Mouse (Mus musculus) hindbrain, embryonic 13.5 days (tissue): ENCODE data around the gene Bicra. TPM values are rescaled to one million over a fixed set of nuclear protein-coding genes. Genes with fewer than 3 reads are reported as not detected.

ENCODE experiments used
- ATAC-seq: fragments of 200-750 bp; cut with Nextera tagmentation; 2 replicates; pipeline ENCODE4 v1.8.0; 2017; ENCODE audit warnings: moderate TSS enrichment; ENCODE audit not compliant: low FRiP score
- H3K27ac ChIP-seq: fragments of 300-500 bp; sonication (generic); 2 replicates; pipeline ENCODE4 v1.5.1; 2015; ENCODE audit warnings: inconsistent platforms, mild to moderate bottlenecking, moderate library complexity
- H3K27me3 ChIP-seq: fragments of 300-500 bp; sonication (generic); 2 replicates; pipeline ENCODE4 v1.6.1; 2015; ENCODE audit warnings: mild to moderate bottlenecking, inconsistent platforms
- H3K36me3 ChIP-seq: fragments of 300-500 bp; sonication (generic); 2 replicates; pipeline ENCODE4 v1.6.1; 2015; ENCODE audit warnings: mild to moderate bottlenecking, inconsistent platforms
- H3K4me1 ChIP-seq: fragments of 300-500 bp; sonication (generic); replicated peaks from 2 replicates; pipeline ENCODE4 v1.6.1; 2015; ENCODE audit warnings: inconsistent platforms
- H3K4me2 ChIP-seq: fragments of 300-500 bp; sonication (generic); 2 replicates; pipeline ENCODE4 v1.6.1; 2015; ENCODE audit warnings: inconsistent platforms, mild to moderate bottlenecking, moderate library complexity
- H3K4me3 ChIP-seq: fragments of 300-500 bp; sonication (generic); 2 replicates; pipeline ENCODE4 v1.5.1; 2015; ENCODE audit warnings: mild to moderate bottlenecking, inconsistent platforms
- H3K9ac ChIP-seq: fragments of 300-500 bp; sonication (generic); 2 replicates; pipeline ENCODE4 v1.6.1; 2015; ENCODE audit warnings: mild to moderate bottlenecking, inconsistent platforms
- H3K9me3 ChIP-seq: fragments of 300-500 bp; sonication (generic); 2 replicates; pipeline ENCODE4 v1.6.1; 2016; ENCODE audit warnings: inconsistent platforms
- WGBS: fragments of 180-500 bp; shearing (Covaris S2); methylation state at CpG from one replicate; pipeline ENCODE4 v1.1.7; 2015; 5-methylcytosine and 5-hydroxymethylcytosine counted together
- polyA plus RNA-seq: library from polyadenylated mRNA; unstranded; fragments of >200 nt; fragmentation: Nextera tagmentation; extraction: Ambion mirVana; gene quantifications from 2 replicates; pipeline ENCODE4 v1.2.1, GENCODE M21; 2015

Bicra gene
- polyA plus RNA-seq, 1 experiment from 2014 or later, result 8.2 TPM

DNA sequence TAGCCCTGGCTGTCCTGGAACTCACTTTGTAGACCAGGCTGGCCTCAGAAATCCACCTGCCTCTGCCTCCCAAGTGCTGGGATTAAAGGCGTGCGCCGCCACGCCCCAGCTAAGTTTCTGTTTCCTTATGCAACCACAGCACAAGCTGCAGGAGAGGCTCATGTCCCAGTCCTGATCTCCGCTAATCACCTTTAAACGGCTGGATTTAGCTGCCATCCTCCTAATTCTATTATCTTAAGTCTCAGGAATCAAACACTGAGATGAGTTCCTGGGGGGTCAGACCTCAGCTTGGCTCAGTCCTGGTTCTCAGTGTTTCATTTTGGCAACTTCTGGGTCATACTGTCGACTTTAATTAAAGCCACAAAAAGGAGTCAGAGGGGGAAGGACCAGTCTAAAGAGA is 38.1 kb downstream of the Bicra start:
- ATAC-seq, result no peak
- Histone ChIP-seq H3K4me2 (no peak overlapping the region), H3K9ac (no peak overlapping the region), H3K4me1 (peaks cover 15% of the 10 kb centered on the region; the same call in 1 of the 2 replicates), H3K27ac (no peak overlapping the region), H3K36me3 (peaks cover 8% of the 10 kb centered on the region), H3K9me3 (no peaks in the 10 kb centered on the region), H3K27me3 (no peaks in the 10 kb centered on the region), H3K4me3 (no peak overlapping the region)
- WGBS, result 92% methylated on average over 7 of the region's 7 CpGs

DNA sequence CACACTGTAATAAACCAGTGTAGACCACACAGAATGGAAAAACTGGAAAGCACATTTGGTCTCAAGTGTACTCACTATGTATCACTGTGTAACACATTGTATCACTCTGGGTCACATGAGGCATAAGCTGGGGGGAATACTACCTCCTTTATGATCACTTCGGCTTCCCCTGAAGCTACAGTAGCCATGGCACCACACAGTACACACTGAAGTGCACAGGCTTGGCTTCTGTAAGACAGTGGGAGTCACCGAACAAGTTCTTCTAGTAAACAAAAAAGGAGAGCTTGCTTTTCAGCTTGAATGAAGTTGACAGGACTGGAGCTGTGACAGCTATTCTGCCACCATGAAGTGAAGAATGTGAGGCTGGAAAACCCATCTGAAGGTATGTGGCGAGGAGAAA is 42.7 kb downstream of the Bicra start:
- no peaks in the 10 kb centered on the region for H3K9me3 ChIP-seq
- peaks cover 10% of the 10 kb centered on the region; the same call in 1 of the 2 replicates for H3K4me1 ChIP-seq
- 80% methylated on average over 3 of the region's 3 CpGs for WGBS
- peaks cover 3% of the 10 kb centered on the region; the same call in 1 of the 2 replicates for H3K36me3 ChIP-seq
- H3K4me2 ChIP-seq, result no peak overlapping the region
- no peak overlapping the region for H3K4me3 ChIP-seq
- no peak overlapping the region for H3K9ac ChIP-seq
- no peaks in the 10 kb centered on the region for H3K27me3 ChIP-seq
- no peak overlapping the region for H3K27ac ChIP-seq
- ATAC-seq, result peak; percentile 29; the same call in 1 of the 2 replicates

DNA sequence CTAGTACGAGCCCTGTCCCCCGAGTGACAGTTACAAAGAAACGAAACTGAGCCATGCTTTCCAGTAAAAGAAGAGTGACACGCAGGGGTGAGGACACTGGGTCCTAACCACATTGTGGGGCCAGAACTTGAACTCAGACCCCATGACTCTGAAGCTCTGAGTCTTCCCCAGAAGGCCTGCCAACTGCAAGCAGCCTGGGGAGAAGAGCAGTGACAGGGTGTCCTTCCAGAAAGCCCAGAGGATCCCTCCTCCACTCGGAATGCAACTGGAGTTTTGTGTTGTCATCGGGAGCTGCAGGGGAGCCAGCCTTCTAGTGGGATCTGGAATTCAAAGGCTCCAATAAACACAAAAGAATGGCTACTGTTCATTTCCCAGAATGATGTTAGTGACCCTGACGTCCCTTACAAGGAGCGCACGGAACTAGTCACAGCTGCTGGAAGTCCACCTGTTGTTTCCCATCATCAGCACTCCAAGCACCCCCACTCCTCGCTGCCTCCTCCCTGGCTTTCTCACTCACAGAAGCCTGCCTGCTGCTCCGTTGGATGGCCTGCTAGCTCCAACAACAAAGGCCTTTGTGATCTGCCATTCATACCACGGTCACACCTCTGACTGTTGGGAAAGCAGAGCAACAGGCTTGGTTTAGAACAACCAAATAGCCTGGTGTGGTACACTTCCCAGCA is 43.4 kb downstream of the Bicra start:
- WGBS, result 41% methylated on average over 12 of the region's 12 CpGs
- no peak overlapping the region for H3K4me2 ChIP-seq
- peaks cover 4% of the 10 kb centered on the region for H3K36me3 ChIP-seq
- H3K9ac ChIP-seq, result no peak overlapping the region; the same call in 1 of the 2 replicates
- 0 out of 2 replicates have a peak, but pooled peaks cover 10% of the 10 kb centered on the region for H3K4me1 ChIP-seq
- no peaks in the 10 kb centered on the region for H3K27me3 ChIP-seq
- ATAC-seq, result peak; percentile 36; the same call in 1 of the 2 replicates
- H3K9me3 ChIP-seq, result no peaks in the 10 kb centered on the region
- H3K4me3 ChIP-seq, result no peak overlapping the region
- no peak overlapping the region for H3K27ac ChIP-seq

GRCm38 (mm10) chr7:16003032-16003431 is 44.7 kb downstream of the Bicra start:
- WGBS, result 90% methylated on average over 4 of the region's 4 CpGs
- no peak overlapping the region for H3K4me3 ChIP-seq

DNA sequence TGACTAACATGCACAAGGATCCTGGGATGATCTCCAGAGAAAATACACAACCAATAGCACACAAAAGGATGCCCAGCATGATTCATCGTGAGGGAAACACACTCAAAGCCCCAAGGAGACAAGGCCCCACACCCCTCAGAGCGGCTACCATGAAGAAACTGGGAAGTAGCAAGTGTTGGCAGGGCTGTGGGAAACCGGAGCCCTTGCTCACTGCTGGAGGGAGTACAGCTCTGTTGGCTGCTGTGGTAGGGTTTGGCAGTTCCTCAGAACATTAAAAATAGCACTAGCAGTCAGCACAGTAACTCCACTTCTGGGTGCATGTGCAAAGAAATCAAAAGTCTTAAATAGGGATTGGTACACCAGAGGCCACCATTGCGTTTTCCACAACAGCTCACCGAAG is 45.5 kb downstream of the Bicra start:
- Histone ChIP-seq H3K27ac (no peak overlapping the region), H3K36me3 (peaks cover 19% of the 10 kb centered on the region), H3K9me3 (no peaks in the 10 kb centered on the region), H3K4me1 (0 out of 2 replicates have a peak, but pooled peaks cover 10% of the 10 kb centered on the region), H3K27me3 (no peaks in the 10 kb centered on the region), H3K4me2 (no peak overlapping the region), H3K9ac (no peak overlapping the region), H3K4me3 (no peak overlapping the region)
- 83% methylated on average over 5 of the region's 5 CpGs for WGBS
- no peak for ATAC-seq

More at GRCm38 (mm10) chr7:16003032-16003431, 44.7 kb downstream of the Bicra start:
- Histone ChIP-seq H3K36me3 (peaks cover 11% of the 10 kb centered on the region), H3K4me2 (no peak overlapping the region), H3K4me1 (0 out of 2 replicates have a peak, but pooled peaks cover 10% of the 10 kb centered on the region), H3K27ac (no peak overlapping the region), H3K9ac (no peak overlapping the region), H3K9me3 (no peaks in the 10 kb centered on the region), H3K27me3 (no peaks in the 10 kb centered on the region)
- no peak for ATAC-seq

DNA sequence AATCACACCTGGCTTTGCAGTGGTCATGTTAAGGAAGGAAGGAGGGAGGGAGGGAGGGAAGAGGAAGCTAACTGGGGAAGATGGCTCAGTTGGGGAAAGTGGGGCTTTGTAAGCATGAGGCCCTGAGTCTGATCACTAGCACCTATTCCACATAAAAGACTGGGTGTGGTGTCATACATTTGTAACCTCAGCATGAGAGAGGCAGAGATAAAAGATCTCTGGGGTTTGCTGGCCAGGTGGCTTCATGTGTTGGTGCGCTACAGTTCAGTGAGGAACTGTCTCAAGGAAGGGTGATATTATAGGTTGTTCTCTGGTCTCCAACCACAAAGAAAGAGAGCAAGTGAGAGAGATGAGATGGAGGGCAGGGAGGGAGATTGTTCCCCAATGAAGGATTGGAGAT is 46.0 kb downstream of the Bicra start:
- H3K4me3 ChIP-seq, result no peak overlapping the region
- H3K27me3 ChIP-seq, result no peaks in the 10 kb centered on the region
- H3K27ac ChIP-seq, result no peak overlapping the region
- ATAC-seq, result no peak
- H3K36me3 ChIP-seq, result peaks cover 24% of the 10 kb centered on the region
- H3K4me2 ChIP-seq, result no peak overlapping the region
- H3K9ac ChIP-seq, result no peak overlapping the region
- 96% methylated on average over 1 of the region's 1 CpGs for WGBS
- H3K9me3 ChIP-seq, result no peaks in the 10 kb centered on the region
- H3K4me1 ChIP-seq, result 0 out of 2 replicates have a peak, but pooled peaks cover 10% of the 10 kb centered on the region

DNA sequence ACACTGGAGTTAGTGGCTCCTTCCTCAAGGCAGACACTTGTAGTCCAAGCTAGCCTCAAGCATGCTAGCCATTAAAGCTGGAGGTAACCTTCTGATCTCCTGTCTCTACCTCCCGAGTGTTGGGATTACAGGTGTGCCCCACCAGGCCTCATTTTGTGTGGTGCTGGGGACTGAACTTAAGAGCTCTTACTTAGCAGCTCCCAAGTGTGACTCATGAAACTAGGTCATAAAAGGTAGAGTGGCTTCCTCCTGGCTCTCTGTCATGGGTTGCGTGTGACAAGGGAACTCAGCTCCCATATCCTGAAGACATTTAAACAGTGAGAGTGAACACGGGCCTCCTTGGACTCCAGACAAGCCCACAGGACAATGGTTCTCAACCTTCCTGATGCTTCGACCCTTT is 53.9 kb downstream of the Bicra start:
- 95% methylated on average over 4 of the region's 4 CpGs for WGBS
- no peaks in the 10 kb centered on the region for H3K4me1 ChIP-seq
- no peaks in the 10 kb centered on the region for H3K27me3 ChIP-seq
- no peak overlapping the region for H3K4me3 ChIP-seq
- H3K9ac ChIP-seq, result no peak overlapping the region
- H3K4me2 ChIP-seq, result no peak overlapping the region
- H3K36me3 ChIP-seq, result peaks cover 82% of the 10 kb centered on the region
- ATAC-seq, result no peak
- no peaks in the 10 kb centered on the region for H3K9me3 ChIP-seq
- H3K27ac ChIP-seq, result no peak overlapping the region

DNA sequence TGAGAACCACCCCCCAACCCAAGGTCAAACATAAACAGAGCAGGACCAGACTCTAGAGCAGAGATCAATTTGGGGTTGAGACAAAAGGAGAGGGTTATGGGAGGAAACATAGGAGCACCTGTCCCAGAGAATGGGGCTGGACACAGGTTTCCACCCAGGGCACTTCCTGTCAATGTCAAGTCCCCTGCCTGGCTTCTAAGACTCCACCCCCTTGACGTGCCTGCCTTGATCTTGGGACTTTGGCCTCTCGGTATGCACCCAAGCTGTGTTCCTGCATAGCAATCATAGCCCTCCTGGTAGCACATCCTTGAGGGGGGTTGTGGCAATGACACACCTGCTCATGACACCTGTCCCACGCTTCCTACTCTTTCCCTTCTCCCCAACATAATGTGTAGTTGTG is 54.6 kb downstream of the Bicra start:
- H3K36me3 ChIP-seq, result peaks cover 87% of the 10 kb centered on the region
- no peak overlapping the region for H3K27ac ChIP-seq
- H3K27me3 ChIP-seq, result no peaks in the 10 kb centered on the region
- H3K4me2 ChIP-seq, result no peak overlapping the region
- no peak overlapping the region for H3K9ac ChIP-seq
- no peaks in the 10 kb centered on the region for H3K9me3 ChIP-seq
- no peaks in the 10 kb centered on the region for H3K4me1 ChIP-seq
- no peak overlapping the region for H3K4me3 ChIP-seq
- WGBS, result 95% methylated on average over 3 of the region's 3 CpGs
- ATAC-seq, result no peak

DNA sequence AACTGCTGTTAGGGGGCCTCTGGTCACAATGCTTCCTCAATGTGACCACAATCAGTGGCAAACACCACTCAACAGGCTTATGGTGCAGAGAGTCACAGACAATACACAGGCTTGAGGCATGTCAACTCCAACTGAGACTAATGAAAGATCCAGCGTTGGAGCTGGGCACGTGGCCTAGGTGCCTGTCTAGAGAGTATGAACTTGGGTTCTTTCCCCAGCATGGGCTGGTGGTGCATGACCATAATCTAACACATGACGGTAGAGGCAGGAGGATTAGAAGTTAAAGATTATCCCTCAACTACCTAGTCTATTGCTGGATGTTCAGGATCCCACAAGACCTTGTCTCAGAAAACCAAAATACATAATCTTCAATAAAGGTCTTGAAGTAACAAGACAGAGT is 56.0 kb downstream of the Bicra start:
- 94% methylated on average over 3 of the region's 3 CpGs for WGBS
- H3K4me3 ChIP-seq, result no peak overlapping the region
- no peaks in the 10 kb centered on the region for H3K4me1 ChIP-seq
- no peaks in the 10 kb centered on the region for H3K27me3 ChIP-seq
- H3K9ac ChIP-seq, result no peak overlapping the region
- ATAC-seq, result no peak
- H3K9me3 ChIP-seq, result no peaks in the 10 kb centered on the region
- H3K4me2 ChIP-seq, result no peak overlapping the region
- H3K36me3 ChIP-seq, result peaks cover 87% of the 10 kb centered on the region
- no peak overlapping the region for H3K27ac ChIP-seq

DNA sequence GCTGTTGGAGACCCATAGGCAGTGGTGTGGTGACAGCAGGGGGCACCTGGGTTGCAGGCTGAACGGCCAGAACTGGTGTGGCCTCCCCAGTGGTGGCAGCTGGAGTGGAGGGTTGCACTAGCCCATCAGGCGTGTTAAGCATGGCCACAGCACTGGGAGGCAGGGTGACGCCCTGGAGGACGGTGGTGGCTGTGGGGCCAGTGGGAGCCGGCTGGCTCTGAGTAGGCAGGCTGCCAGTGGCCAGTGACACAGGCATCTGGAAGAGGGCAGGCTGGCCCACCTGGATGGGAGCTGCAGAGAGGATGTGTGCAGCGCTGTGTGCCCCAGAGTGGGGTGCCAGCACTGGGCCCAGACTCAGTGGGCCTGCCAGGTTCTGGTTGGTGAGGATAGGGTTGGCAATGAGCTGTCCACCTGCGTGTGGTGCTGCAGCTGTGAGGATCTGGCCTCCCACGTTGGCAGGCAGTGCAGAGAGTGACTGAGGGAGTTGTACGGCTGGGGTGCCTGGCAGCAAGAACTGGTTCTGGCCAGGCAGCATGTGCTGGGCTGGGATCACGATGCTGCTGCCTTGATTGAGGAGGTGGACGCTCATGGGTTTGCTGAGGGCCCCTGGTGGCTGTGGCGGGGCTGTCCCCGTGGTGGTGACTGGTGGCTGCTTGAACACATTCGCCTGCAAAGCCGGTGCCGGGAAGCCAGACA is 59.9 kb downstream of the Bicra start:
- peaks cover 74% of the 10 kb centered on the region for H3K36me3 ChIP-seq
- H3K9ac ChIP-seq, result no peak overlapping the region
- WGBS, result 97% methylated on average over 16 of the region's 16 CpGs
- no peaks in the 10 kb centered on the region for H3K9me3 ChIP-seq
- H3K4me3 ChIP-seq, result no peak overlapping the region
- H3K27me3 ChIP-seq, result no peaks in the 10 kb centered on the region
- no peaks in the 10 kb centered on the region for H3K4me1 ChIP-seq
- no peak for ATAC-seq
- H3K4me2 ChIP-seq, result no peak overlapping the region
- no peak overlapping the region for H3K27ac ChIP-seq

GRCm38 (mm10) chr7:15982729-15983407 is 64.9 kb downstream of the Bicra start:
- Histone ChIP-seq H3K4me2 (no peak overlapping the region), H3K9ac (no peak overlapping the region), H3K4me3 (no peak overlapping the region), H3K4me1 (no peaks in the 10 kb centered on the region), H3K36me3 (peaks cover 72% of the 10 kb centered on the region), H3K27ac (no peak overlapping the region), H3K9me3 (no peaks in the 10 kb centered on the region), H3K27me3 (no peaks in the 10 kb centered on the region)
- ATAC-seq, result no peak
- WGBS, result 54% methylated on average over 4 of the region's 4 CpGs

DNA sequence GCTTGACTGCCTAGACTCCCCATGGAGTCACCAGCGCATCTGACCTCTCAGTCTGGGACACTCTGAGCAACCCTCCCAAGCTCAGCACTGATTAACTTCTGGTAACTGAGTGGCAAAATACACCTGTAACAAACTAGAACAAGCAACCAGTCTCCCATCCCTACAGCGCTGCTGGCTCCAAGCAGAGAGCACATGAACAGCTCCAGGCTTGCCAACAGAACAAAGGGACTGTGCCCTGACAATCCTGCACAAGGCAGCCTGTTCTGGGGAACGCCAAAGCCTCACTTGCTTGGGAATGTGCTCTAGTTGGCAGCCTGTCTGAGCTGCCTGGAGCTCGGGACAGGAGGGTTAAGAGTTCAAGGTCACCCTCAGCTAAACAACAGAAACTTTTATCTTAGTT is 66.2 kb downstream of the Bicra start:
- Histone ChIP-seq H3K9ac (no peak overlapping the region), H3K4me3 (no peak overlapping the region), H3K9me3 (no peaks in the 10 kb centered on the region), H3K36me3 (peaks cover 70% of the 10 kb centered on the region), H3K4me1 (no peaks in the 10 kb centered on the region), H3K27ac (no peak overlapping the region), H3K4me2 (no peak overlapping the region), H3K27me3 (no peaks in the 10 kb centered on the region)
- 88% methylated on average over 4 of the region's 4 CpGs for WGBS
- no peak for ATAC-seq
